Mouse (Mus musculus) limb, embryonic 11.5 days (tissue): ENCODE measurements around the gene Ggn. TPM values are rescaled to one million over a fixed set of nuclear protein-coding genes. Genes with fewer than 3 reads are reported as not detected.

ENCODE experiments used
- ATAC-seq: fragments of 200-750 bp; cut with Nextera tagmentation; 2 replicates; pipeline ENCODE4 v1.8.0; 2017; ENCODE audit warnings: low read depth; ENCODE audit not compliant: insufficient number of reproducible peaks, low FRiP score, low TSS enrichment
- DNase-seq: peaks from one replicate; pipeline ENCODE4 v3.0.0-alpha.2; 2015; ENCODE audit warnings: low spot score
- H3K27ac ChIP-seq: fragments of 300-500 bp; sonication (generic); replicated peaks from 2 replicates; pipeline ENCODE4 v1.5.1; 2014; ENCODE audit warnings: low read depth, mild to moderate bottlenecking, low read length
- H3K27me3 ChIP-seq: fragments of 300-500 bp; sonication (generic); 2 replicates; pipeline ENCODE4 v1.6.1; 2014; ENCODE audit warnings: mild to moderate bottlenecking, low read length, mixed read lengths; ENCODE audit not compliant: control insufficient read depth, insufficient read depth
- H3K36me3 ChIP-seq: fragments of 300-500 bp; sonication (generic); 2 replicates; pipeline ENCODE4 v1.6.1; 2014; ENCODE audit warnings: mild to moderate bottlenecking, low read length, moderate library complexity, mixed read lengths; ENCODE audit not compliant: control insufficient read depth, insufficient read depth
- H3K4me1 ChIP-seq: fragments of 300-500 bp; sonication (generic); 2 replicates; pipeline ENCODE4 v1.6.1; 2014; ENCODE audit warnings: low read length, mixed read lengths; ENCODE audit not compliant: control insufficient read depth, insufficient read depth
- H3K4me2 ChIP-seq: fragments of 300-500 bp; sonication (generic); 2 replicates; pipeline ENCODE4 v1.6.1; 2014; ENCODE audit warnings: low read depth, mild to moderate bottlenecking, moderate library complexity; ENCODE audit not compliant: severe bottlenecking
- H3K4me3 ChIP-seq: fragments of 300-500 bp; sonication (generic); 2 replicates; pipeline ENCODE4 v1.5.1; 2014; ENCODE audit warnings: low read depth, low read length
- H3K9ac ChIP-seq: fragments of 300-500 bp; sonication (generic); 2 replicates; pipeline ENCODE4 v1.6.1; 2014; ENCODE audit warnings: mild to moderate bottlenecking, low read length
- H3K9me3 ChIP-seq: fragments of 300-500 bp; sonication (generic); 2 replicates; pipeline ENCODE4 v1.6.1; 2016; ENCODE audit warnings: low read length; ENCODE audit not compliant: control insufficient read depth
- WGBS: fragments of 180-500 bp; shearing (Covaris S2); extraction: QIAGEN DNeasy Blood & Tissue Kit; methylation state at CpG from one replicate; pipeline ENCODE4 v1.1.7; 2014; 5-methylcytosine and 5-hydroxymethylcytosine counted together
- polyA plus RNA-seq: library from polyadenylated mRNA; unstranded; fragments of >200 nt; fragmentation: Nextera tagmentation; extraction: Ambion mirVana; gene quantifications from 2 replicates; pipeline ENCODE4 v1.2.1, GENCODE M21; 2014

Gene Ggn
- polyA plus RNA-seq, 1 experiment from 2014 or later = 0.81 TPM

DNA sequence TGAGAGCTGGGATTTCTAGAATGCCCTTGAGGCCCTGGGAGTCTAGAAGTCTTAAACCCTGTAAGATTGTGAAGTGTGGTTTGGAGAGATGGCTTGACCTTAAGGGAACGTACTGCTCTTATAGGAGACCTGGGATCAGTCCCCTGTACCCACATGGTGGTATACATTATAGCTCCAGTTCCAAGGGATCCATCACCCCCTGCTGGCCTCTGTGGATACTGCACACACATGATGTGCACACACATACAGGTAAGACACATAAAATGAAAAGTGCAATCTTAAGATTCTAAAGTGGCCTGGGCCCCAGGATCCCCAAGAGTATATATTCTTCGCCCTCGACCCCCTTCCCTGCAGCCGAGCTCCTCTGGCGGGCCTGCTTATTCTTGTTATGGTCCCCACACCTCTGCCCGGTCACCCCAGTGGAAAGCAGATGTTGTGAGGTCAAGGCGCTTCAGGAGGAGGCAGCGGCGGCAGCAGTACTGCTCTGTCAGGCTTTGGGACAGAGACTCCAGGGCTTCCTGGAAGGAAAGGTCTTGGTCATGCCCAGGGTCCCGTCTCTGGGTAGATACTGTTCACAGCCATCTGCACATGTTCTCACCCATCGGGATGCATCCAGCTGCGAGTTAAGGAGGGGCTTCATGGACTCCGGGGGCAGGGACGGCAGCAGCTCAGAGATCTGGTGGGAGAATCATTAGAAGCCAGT lies 15.8 kb upstream of the Ggn start:
- WGBS = 94% methylated on average over 14 of the region's 14 CpGs
- 0 out of 2 replicates have a peak, but pooled peaks cover 2% of the 10 kb centered on the region for H3K9me3 ChIP-seq

DNA sequence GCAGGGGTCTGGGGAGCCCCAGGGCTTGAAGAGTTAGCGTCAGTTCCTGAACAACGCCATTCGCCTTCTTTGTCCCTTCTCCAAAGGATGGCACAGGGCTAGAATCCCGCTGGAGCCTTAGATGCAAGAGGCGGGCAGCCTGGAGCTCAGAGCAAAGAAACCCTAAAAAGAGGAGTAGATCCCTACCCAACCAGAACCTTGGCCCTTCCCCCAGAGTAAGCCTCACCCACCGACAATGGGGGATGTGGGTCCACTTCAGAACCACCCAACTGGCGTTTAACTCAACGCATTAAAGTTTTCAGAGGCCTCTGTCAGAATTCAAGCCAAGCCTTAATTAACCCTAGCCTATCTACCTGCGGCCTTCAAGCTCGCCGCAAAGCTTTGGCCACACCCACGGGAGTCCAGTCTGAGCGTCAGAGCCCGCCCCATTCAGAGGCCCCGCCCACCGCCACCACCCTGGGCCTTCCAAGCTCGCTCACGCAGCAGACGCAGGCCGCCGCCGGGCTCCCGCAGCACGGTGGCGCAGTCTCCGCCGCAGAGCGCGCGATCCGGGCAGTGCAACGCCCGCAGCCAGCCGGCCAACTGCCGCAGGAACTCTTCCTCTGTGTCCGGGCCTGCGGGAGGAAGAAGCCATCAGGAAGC lies 14.7 kb upstream of the Ggn start:
- DNase-seq (peak; percentile 91), ATAC-seq (peak; percentile 75)
- H3K9me3 ChIP-seq = 0 out of 2 replicates have a peak, but pooled peaks cover 2% of the 10 kb centered on the region
- H3K4me2 ChIP-seq = peak overlapping the region; percentile 98
- H3K4me1 ChIP-seq = peaks cover 6% of the 10 kb centered on the region; the same call in 1 of the 2 replicates
- peak overlapping the region; percentile 75; the same call in 1 of the 2 replicates for H3K27ac ChIP-seq
- H3K27me3 ChIP-seq = peaks cover 10% of the 10 kb centered on the region
- H3K36me3 ChIP-seq = 0 out of 2 replicates have a peak, but pooled peaks cover 2% of the 10 kb centered on the region
- H3K9ac ChIP-seq = peak overlapping the region; percentile 74
- peak overlapping the region; percentile 81 for H3K4me3 ChIP-seq
- WGBS = 7% methylated on average over 37 of the region's 37 CpGs

More for the DNA sequence above, 15.8 kb upstream of the Ggn start:
- H3K4me1 ChIP-seq = peaks cover 6% of the 10 kb centered on the region; the same call in 1 of the 2 replicates
- H3K27ac ChIP-seq = no peak overlapping the region
- peaks cover 9% of the 10 kb centered on the region for H3K27me3 ChIP-seq
- DNase-seq = no peak
- no peak overlapping the region for H3K4me2 ChIP-seq
- 0 out of 2 replicates have a peak, but pooled peaks cover 2% of the 10 kb centered on the region for H3K36me3 ChIP-seq
- no peak overlapping the region for H3K9ac ChIP-seq
- no peak overlapping the region for H3K4me3 ChIP-seq
- no peak for ATAC-seq

DNA sequence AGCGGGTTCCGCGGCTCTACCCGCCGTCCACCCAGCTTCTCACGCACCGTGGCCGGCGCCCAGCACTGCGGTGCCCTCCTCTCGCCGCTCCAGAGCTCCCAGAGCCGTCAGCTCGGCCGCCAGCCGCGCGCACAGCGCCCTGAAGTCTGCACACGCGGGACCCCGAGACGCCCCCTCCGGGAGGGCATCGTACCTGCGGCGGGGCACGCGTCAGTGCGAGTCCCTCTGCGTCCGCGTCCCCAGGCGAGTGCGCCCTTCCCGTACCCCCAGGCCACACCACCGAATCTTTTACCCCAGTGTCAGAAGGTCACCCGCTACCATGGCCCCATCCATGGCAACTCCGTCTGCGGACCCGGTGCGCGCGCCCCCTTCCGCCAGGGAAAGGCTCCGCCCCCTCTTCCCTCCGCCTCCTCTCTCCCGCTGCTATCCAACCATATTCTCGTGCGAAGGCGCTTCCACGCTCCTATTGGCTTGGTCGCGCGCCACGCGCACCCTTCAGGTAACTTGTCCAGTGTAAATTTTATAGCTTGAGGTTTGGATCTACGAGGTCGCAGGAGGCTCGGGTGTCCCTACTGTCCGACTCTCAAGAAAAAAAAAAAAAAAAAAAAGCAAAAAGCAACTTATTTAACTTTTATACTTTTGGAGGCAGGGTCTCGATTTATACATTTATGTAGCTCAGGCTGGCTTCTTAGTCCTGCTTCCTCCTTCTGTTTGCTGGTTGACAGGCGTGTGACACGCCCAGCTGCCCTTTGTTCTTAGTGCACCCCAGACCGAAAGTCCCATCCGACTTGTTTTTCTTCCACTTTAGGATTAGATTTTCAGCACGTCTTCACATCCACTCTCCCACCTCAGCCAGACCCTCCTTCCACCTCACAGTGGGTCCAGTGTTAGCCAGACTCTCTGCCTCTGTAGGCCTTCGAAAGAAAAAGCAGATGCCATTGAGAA lies 13.9 kb upstream of the Ggn start, which contains the start of gene Fam98c:
Gene Fam98c (minus strand): TSS at position 397 of the 945 bp plus-strand sequence.
- ATAC-seq = peak; percentile 72
- H3K27me3 ChIP-seq = peaks cover 10% of the 10 kb centered on the region
- WGBS = 4% methylated on average over 67 of the region's 68 CpGs

DNA sequence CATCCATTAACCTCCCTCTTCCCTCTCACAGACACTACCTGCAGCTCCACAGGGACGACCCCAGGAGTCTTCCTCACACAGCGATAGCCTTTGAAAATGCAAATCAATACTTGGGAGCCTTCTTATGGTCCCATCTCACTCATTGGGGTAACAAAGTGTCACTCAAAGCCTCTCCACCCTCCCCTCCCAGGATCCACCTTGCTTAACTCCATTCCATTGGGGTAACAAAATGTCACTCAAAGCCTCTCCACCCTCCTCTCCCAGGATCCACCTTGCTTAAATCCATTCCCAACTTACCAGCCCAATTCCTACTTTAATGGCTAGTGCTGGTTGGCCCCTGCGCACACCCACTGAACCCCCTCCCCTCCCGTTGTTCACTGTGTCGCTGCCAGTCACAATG lies 11.7 kb upstream of the Ggn start:
- no peak overlapping the region for H3K4me2 ChIP-seq
- DNase-seq (no peak), ATAC-seq (no peak)
- H3K9me3 ChIP-seq = 0 out of 2 replicates have a peak, but pooled peaks cover 2% of the 10 kb centered on the region
- 0 out of 2 replicates have a peak, but pooled peaks cover 6% of the 10 kb centered on the region for H3K36me3 ChIP-seq
- H3K27me3 ChIP-seq = peaks cover 10% of the 10 kb centered on the region
- no peak overlapping the region for H3K4me3 ChIP-seq
- under 1% methylated on average over 5 of the region's 5 CpGs for WGBS
- H3K27ac ChIP-seq = no peak overlapping the region
- no peak overlapping the region for H3K9ac ChIP-seq
- peaks cover 10% of the 10 kb centered on the region for H3K4me1 ChIP-seq

More for the DNA sequence above, 13.9 kb upstream of the Ggn start, which contains the start of gene Fam98c:
- Histone ChIP-seq H3K4me2 (peak within 1 kb of the TSS; percentile 98), H3K9ac (peak within 1 kb of the TSS; percentile 74), H3K4me3 (peak within 1 kb of the TSS; percentile 81), H3K9me3 (0 out of 2 replicates have a peak, but pooled peaks cover 2% of the 10 kb centered on the region), H3K4me1 (peaks cover 6% of the 10 kb centered on the region; the same call in 1 of the 2 replicates), H3K27ac (peak within 1 kb of the TSS; percentile 75; the same call in 1 of the 2 replicates), H3K36me3 (0 out of 2 replicates have a peak, but pooled peaks cover 4% of the 10 kb centered on the region)
- peak; percentile 89 for DNase-seq

DNA sequence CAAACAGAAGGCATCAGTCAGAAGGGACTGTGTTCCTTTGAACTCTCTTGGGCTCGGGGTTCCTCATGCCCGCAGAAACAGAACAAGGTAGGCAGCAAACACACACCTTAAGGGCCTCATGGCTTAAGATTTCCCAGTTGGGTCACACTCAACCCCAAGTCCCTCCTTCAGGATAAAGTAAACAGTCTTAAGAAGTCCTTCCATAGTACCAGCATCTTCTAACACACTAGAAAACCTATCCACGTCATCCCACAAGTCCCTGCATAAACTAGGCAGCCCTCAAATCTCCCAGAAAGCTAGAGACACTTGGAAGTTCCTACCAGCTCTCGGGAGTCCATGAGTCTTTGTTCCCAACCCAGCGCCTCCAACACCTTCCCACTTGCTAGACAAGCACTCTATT lies 7.7 kb upstream of the Ggn start:
- H3K27me3 ChIP-seq = peaks cover 10% of the 10 kb centered on the region
- 73% methylated on average over 5 of the region's 5 CpGs for WGBS
- H3K9ac ChIP-seq = no peak overlapping the region
- H3K4me1 ChIP-seq = peaks cover 4% of the 10 kb centered on the region; the same call in 1 of the 2 replicates
- DNase-seq = no peak
- H3K36me3 ChIP-seq = 0 out of 2 replicates have a peak, but pooled peaks cover 4% of the 10 kb centered on the region
- no peak for ATAC-seq
- H3K4me2 ChIP-seq = no peak overlapping the region
- H3K27ac ChIP-seq = no peak overlapping the region
- no peak overlapping the region for H3K4me3 ChIP-seq
- H3K9me3 ChIP-seq = no peaks in the 10 kb centered on the region

DNA sequence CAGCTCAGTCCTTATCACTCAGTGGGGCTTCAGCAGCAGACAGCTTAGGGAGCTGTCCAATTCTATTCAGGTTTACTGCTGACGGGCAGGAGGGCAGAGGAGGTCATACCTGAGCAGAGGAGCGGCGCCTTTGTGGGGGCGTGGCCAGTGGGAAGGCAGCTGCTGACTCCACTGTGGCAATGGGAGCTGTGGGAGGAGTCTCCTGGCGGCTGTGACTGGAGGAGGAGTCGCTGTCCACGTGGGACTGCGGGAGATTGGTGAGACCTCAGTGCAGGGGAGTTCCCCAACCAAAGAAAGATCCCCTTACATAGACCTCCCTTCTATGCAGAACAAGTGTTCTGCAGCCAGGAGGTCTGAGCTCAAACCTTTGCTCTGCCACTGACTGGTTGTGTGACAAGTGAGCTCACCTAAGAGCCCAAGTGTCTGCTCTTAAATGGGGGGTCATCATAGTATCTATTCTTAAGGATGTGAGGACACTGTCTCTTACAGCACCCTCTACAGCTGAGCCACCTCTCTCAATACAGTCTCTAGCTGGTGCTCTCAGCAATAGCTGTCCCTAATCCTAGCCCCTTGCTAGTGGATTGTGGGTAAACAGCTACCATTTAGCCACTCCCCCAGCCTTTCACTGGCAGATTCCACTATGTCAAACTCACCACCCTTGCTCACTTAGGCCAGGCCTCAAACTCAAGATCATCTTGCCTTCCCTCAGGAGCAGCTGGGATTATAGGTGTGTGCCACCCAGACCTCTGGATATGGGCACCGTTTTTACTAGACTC lies 7.1 kb upstream of the Ggn start:
- peaks cover 4% of the 10 kb centered on the region for H3K4me1 ChIP-seq
- DNase-seq (peak; percentile 55), ATAC-seq (no peak)
- H3K9me3 ChIP-seq = no peaks in the 10 kb centered on the region
- H3K4me3 ChIP-seq = no peak overlapping the region
- 0 out of 2 replicates have a peak, but pooled peaks cover 4% of the 10 kb centered on the region for H3K36me3 ChIP-seq
- no peak overlapping the region for H3K4me2 ChIP-seq
- H3K27ac ChIP-seq = no peak overlapping the region
- no peak overlapping the region for H3K9ac ChIP-seq
- peaks cover 14% of the 10 kb centered on the region for H3K27me3 ChIP-seq
- 14% methylated on average over 9 of the region's 9 CpGs for WGBS

DNA sequence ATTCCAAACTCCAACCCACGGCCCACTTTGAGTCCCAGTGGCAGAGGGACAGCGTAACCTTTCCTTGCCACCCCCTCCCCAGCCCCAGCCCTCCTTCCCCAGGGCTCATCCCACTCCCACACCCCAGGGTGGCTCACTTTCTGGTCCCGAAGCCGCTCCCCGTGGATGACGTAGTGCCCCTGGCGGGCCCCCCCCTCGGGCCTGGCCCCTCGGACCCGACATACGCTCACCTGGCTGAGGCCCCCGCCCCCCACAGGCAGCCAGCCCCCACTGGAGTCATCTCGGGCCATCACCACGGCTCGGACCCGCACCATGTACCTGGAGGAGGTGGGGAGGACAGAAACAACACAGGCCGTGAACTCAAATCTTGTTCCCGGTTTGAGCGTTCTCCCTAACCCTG lies 2.4 kb upstream of the Ggn start:
- ATAC-seq = no peak
- Histone ChIP-seq H3K27ac (no peak overlapping the region), H3K4me2 (peak overlapping the region; percentile 50), H3K4me3 (peak overlapping the region; percentile 61; the same call in 1 of the 2 replicates), H3K9ac (no peak overlapping the region), H3K27me3 (peaks cover 24% of the 10 kb centered on the region), H3K4me1 (peaks cover 15% of the 10 kb centered on the region), H3K9me3 (no peaks in the 10 kb centered on the region), H3K36me3 (no peaks in the 10 kb centered on the region)
- DNase-seq = no peak
- WGBS = 13% methylated on average over 19 of the region's 19 CpGs
